Mouse (Mus musculus): ENCODE data around the gene Aspm.

DNA sequence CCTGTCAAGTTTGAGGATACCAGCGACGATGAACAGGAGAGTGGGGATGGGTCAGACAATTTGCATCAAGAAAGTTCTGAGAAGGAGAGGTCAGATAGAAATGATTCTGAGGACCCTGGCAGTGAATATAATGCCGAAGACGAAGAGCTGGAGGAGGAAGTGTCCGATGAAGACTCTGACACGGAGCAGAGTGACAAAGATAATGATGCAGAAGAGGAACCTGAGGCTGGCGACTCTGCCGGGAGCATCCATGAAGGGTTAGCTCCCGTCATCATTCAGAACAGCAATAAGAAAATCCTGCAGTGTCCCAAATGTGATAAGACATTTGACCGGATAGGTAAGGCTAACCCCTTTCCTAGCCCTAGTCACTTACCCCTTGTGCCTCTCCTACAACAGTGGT lies 30.6 kb upstream of the Aspm start:
- TF ChIP-seq CTCF (IDR thresholded peaks at IDR 0.05; ENCODE audit: low read depth, low read length) (no peak), POLR2A (IDR thresholded peaks at IDR 0.05; ENCODE audit: extremely low read depth, insufficient read depth, low read length) (no peak)
